Mouse (Mus musculus): ENCODE results near the gene Brk1.

Brk1 gene

GRCm38 (mm10) chr6:113604432-113605223 lies at the start of gene Brk1:
Gene Brk1, plus strand, starts transcription at chr6:113604772.
- DNase-seq (ENCODE audit: low read depth, low spot score): peak; percentile 82

DNA sequence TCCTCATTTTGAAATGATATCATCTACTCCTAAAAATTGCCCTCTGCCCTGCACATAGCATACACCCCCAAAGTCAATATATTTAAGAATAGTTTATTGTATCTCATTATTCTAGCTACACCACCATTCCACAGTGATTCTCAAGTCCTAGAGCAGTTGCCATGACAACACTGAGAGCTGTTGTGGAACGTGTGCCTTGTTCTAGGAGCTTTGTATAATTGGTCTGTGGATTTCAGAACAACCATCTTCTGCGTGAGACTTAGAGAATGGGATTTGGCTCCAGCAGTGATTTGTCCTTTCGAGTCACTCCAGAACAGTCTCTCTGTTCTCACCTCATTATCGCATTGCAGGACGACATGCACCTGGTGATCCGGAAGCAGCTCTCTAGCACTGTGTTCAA lies 44.8 kb upstream of the Brk1 start:
- DNase-seq (ENCODE audit: low read depth, low spot score): no peak

DNA sequence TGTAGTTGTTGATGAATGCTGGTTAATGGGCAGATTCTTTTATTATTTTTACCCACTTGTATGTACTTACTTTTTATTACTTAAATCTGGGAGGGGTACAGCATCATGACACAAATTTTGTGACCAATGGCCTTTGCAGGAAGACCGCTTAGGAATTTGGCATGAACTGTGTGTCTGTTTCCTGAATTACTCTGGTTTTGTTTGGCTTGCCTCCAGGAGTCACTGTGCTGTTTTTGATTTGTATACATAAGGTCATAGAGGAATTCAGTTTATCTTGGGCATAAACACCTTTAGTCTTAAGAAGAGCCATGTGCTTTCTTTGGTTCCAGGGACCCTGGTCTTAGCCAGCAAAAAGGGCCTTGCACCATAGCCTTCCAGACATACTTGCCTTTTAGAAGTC lies 40.0 kb upstream of the Brk1 start:
- DNase-seq (ENCODE audit: low read depth, low spot score): no peak

DNA sequence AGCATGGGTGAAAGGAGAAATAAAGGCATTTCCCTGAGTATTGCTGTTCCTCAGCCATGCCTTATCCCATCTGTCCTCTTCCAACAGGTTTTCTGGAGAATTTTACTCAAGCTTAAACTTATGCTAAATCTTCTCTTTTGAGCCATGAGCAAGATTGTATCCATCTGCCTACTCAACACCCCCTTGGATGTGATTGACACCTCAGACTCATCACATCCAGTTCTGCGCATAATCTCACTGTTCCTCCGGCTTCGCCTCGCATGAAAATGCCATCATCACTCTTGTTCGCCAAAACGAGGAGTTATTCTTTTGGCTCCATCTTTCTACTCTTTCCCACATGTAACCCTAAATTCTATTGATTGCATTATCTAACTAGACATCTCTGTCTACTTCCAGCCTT lies 28.5 kb upstream of the Brk1 start:
- DNase-seq (ENCODE audit: low read depth, low spot score): peak; percentile 40

DNA sequence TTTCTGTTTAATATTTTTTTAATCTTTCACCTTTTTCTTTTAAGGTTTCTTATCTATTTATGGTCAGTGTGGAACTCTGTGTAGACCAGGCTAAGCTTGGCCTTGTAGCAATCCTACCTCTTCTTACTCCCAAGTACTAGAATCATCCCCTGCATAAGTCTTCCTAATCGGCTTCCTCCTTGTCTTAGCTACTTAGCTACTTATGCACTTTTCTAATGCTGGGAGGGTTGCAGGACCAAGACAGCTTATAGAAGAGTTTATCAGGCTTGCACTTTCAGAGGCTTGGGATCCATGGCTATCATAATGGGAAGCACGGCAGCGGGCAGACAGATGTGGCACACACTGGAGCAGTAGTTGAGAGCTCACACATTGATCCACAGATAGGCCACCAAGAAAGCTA lies 25.3 kb upstream of the Brk1 start:
- no peak for DNase-seq (ENCODE audit: low read depth, low spot score)

DNA sequence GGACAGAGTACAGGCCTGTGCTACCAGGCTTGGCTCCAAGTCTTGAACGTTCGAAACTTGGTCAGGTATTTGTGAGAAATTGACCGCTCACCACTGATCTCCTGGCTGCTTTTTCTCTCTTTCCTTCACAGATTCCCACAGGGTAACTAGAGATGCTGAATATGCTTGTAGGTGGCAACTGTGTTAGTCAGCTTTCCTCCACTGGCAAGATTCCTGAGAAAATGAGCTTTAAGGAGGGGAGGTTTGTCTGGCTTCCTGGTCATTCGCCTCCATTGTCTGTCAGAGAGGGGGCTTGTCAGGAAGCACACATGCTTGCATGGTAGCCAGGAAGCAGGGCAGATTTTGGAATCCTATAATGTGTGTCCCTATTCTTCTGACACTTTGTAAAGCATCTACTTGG lies 21.5 kb upstream of the Brk1 start:
- no peak for DNase-seq (ENCODE audit: low read depth, low spot score)

- DNase-seq (ENCODE audit: low read depth, low spot score): no peak
Observed at GRCm38 (mm10) chr6:113585065-113585464, 19.5 kb upstream of the Brk1 start.

- no peak for DNase-seq (ENCODE audit: low read depth, low spot score)
Observed at GRCm38 (mm10) chr6:113586466-113587183, 17.9 kb upstream of the Brk1 start.

DNA sequence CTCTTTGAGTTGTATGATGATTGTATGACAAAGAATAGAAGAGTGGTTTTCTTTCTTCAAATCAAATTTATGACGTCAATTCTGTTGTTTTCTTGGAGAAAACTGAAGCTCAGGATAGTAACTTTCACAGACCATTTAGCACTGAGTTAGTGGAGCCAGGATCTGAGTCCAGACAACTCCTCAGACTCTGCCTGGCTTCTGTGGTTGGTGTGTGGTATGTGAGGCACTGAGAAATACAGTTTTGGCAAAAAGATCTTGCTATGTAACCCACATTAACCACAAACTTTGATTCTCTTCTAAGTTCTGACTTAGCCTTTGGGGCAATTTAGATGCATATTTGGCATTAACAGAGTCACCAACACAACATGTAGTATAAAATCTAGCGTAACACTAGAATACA lies 11.9 kb upstream of the Brk1 start:
- DNase-seq (ENCODE audit: low read depth, low spot score): no peak

GRCm38 (mm10) chr6:113597945-113598344 lies 6.6 kb upstream of the Brk1 start:
- no peak for DNase-seq (ENCODE audit: low read depth, low spot score)

DNA sequence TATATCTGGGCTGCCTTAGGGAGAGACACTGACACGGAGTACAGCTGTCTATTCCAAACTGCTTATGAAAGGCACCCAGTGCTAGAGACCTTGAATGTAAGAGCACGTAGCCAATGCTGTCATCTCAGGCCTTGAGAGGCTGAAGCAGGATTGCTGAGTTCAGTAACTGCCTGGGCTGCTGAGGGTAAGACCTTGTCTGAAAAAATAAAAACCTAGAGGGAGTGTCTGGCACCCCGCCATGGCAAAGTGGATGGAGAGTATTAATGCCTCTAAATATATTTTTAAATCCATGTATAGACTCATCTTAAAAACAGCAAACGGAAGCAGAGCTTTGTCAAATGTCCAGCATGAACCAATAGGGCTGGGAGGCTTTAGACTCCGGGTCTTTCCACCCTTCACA lies 4.7 kb upstream of the Brk1 start:
- no peak for DNase-seq (ENCODE audit: low read depth, low spot score)

GRCm38 (mm10) chr6:113600543-113601139 lies 3.9 kb upstream of the Brk1 start, which contains the start of gene Fancd2os:
Gene Fancd2os, minus strand, starts transcription at chr6:113600715.
- DNase-seq (ENCODE audit: low read depth, low spot score): no peak

GRCm38 (mm10) chr6:113602821-113603220 lies 1.8 kb upstream of the Brk1 start:
- DNase-seq (ENCODE audit: low read depth, low spot score): no peak

GRCm38 (mm10) chr6:113603993-113604392 lies 579 bp upstream of the Brk1 start:
- no peak for DNase-seq (ENCODE audit: low read depth, low spot score)

DNA sequence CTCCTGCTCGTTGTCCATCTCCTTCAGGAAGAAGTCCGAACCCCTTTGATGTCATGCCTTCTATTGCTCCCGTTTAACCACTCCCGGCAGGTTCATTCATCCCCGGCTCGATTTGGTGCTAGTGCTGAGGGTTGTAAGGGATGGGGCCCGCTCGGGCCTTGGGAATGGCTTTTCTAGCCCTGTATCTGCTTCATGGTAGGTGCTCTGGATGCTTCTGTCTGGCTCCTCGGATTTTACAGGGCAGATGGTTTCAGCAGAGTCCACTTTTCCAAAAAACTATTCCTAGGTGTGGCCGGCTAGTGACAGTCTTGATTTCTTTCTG lies 613 bp downstream of the Brk1 start:
- DNase-seq (ENCODE audit: low read depth, low spot score): no peak

GRCm38 (mm10) chr6:113608871-113609270 lies 4.3 kb downstream of the Brk1 start:
- no peak for DNase-seq (ENCODE audit: low read depth, low spot score)

DNA sequence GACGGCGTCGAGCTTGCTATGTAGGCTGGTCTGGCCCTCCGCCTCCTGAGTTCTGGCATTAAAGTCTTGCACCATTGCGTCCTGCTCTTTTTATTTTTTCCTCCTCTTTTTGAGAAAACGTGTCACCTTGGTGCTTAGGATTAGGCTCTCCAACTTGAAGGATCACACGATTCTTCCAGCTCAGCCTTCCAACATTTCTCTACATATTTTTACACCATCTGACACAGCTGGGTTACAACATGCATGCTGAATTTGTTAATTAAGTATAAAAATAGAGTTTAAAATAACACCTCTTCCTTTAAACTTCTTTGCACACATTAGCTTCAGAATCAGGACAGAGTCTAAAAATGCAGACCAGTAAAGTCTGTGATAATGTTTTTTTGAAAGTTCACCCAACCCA lies 4.7 kb downstream of the Brk1 start:
- DNase-seq (ENCODE audit: low read depth, low spot score): no peak

DNA sequence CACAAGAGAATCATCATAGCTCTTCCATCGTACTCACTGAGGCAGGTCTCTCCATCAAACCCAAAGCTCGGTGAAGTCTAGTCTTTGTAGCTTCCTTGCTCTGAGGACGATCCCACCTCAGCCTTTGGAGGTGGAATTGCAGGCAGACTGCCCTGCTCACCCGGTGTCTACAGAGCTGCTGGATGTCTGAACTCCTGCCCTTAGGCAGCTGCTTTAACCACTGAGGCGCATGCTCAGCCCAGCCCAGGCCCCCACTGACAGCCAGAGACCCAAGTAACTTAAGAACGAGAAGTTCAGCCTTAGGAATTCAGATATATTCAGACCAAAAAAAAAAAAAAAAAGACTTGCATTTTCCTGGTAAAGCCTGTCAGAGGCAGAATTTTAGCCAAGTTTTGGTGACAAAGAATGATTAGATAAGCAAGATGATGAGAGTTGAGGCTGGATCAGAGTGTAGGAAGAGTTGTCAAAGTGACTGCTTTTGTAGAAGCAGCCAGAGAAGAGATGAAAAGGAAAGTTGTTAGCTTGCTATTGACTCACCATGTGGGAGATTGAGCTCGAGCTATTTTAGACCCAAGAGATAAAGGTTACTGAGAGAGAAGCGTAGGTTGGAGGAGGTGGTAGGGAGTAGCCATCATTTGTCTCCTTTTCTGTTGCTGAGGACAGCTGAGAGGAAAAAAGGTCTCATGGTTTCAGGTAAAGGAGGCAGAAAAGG lies 7.8 kb downstream of the Brk1 start:
- DNase-seq (ENCODE audit: low read depth, low spot score): no peak

DNA sequence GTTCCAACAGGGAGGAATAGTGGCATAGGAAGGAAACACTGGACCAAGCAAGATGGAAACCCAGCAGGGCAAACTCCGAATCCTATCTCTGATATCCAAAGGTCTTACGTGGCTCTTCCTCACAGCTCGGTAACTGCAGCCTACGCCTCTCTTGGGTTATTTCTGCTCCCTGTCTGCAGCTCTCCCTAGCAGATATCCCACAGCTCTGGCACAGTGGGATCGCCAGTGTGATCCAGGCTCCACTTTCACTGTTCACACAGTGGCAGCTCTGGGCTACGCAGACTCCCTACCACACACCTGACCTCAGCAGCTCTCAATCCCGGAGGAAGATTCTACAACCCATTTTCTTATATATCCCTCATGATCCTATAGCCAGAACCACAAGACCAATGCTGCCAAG lies 9.6 kb downstream of the Brk1 start:
- no peak for DNase-seq (ENCODE audit: low read depth, low spot score)

DNA sequence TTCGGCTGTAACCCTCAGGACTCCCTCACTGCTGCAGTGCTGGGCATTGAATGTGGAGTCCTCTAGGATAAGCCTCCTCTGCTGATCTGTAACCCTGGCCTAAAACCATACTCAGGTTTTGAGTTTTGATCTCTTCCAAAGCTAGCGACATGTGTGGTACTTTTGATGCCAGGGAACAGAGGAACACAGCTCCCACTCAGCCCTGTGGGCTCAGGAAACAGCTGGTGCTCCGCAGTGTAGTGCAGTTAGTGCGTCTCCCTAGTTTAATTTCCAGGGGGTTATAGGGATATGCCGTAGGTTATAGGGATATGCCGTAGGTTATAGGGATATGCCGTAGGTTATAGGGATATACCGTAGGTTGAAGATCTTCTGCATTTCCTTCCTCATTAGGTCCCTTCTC lies 10.4 kb downstream of the Brk1 start:
- DNase-seq (ENCODE audit: low read depth, low spot score): no peak

DNA sequence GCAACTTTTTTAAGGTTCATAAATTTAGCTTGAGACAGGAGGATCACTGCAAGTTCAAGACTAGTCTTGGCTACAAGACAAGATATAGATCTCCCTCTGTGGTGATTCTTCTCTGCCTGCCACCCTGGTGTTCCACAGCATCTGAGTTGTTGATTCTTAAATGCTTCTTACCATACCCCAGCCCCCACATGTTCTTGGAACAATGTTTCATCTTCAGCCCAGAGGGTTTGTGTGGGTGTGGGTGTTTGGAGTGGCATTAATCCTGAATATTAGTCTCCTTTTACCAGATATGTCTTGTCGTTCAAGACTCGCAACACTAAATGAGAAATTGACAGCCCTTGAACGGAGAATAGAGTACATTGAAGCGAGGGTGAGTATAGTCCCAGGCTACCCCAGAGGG lies 10.9 kb downstream of the Brk1 start:
- no peak for DNase-seq (ENCODE audit: low read depth, low spot score)

DNA sequence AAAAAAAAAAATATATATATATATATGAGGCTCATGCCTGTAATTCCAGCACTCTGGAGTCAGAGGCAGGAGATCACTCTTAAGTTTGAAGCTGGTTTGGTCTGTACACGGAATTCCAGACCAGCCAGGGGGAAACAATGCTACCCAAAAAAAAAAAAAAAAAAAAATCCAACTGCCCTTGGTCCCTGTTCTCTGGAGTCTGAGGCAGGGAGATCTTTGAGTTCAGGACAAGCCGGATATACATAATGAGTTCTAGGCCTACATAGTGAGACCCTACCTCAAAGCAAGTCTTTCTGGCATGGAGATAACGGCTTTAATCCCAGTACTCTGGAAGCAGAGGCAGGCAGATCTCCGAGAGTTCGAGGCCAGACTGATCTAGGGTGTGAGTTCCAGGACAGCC lies 18.8 kb downstream of the Brk1 start:
- DNase-seq (ENCODE audit: low read depth, low spot score): no peak
